Mouse (Mus musculus): ENCODE measurements around the gene Frmd4b.

DNA sequence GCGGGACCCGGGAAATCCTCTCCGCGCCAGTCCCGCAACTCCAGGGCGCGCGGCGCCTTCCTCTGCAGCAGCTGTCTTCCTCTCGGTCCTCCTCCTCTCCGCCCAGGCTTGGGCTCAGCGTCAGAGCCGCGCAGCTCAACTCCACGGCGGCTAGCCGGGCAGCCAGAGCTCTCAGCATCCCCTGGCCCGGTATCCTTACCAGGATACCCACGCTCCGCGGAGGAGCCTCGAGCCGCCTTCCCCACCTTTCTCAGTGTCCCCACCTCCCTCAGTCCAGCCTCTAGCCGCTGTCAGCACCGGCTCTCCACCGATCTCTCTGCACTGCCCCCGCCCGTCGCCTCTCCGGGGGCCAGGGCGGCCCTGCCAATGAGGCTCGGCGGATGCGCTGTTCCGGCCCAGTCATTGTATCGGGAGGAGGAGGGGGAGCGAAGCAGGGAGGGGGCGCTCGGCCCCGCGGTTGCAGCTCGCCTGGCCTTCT is at the start of gene Frmd4b:
- TF ChIP-seq CTCF (IDR thresholded peaks at IDR 0.05; ENCODE audit: low read depth, low read length): no peak
- TF ChIP-seq GATA1 (IDR thresholded peaks at IDR 0.05; ENCODE audit: borderline replicate concordance, low read length): no peak
